Mouse (Mus musculus) C2C12 (cell line): ENCODE data around the gene Hmgb1. TPM values are rescaled to one million over a fixed set of nuclear protein-coding genes. Genes with fewer than 3 reads are reported as not detected.

ENCODE experiments used
- H3K27me3 ChIP-seq: one replicate; pipeline ENCODE4 v1.6.1; 2011; ENCODE audit not compliant: control insufficient read depth, insufficient read depth, insufficient read length
- H3K36me3 ChIP-seq: one replicate; pipeline ENCODE4 v1.6.1; 2011; ENCODE audit not compliant: control insufficient read depth, insufficient read depth
- H3K4me3 ChIP-seq: one replicate; pipeline ENCODE4 v1.5.1; 2011; ENCODE audit warnings: mild to moderate bottlenecking, control low read depth; ENCODE audit not compliant: poor library complexity, insufficient read depth, severe bottlenecking
- H3K79me2 ChIP-seq: one replicate; pipeline ENCODE4 v1.6.1; 2011; ENCODE audit not compliant: control insufficient read depth, insufficient read depth
- H3K79me3 ChIP-seq: one replicate; pipeline ENCODE4 v1.6.1; 2011; ENCODE audit warnings: low read depth, control low read depth
- H3ac ChIP-seq: one replicate; pipeline ENCODE3; 2011; ENCODE audit warnings: low read depth; ENCODE audit not compliant: control insufficient read depth, insufficient read length
- CEBPB ChIP-seq: IDR thresholded peaks from one replicate; pipeline ENCODE4 v1.6.1; 2011; ENCODE audit warnings: low read depth, mild to moderate bottlenecking, control low read depth, moderate library complexity
- CTCF ChIP-seq: IDR thresholded peaks from one replicate; pipeline ENCODE4 v1.5.1; 2011; ENCODE audit not compliant: control insufficient read depth, insufficient read depth, insufficient read length
- FOSL1 ChIP-seq: IDR thresholded peaks from one replicate; pipeline ENCODE4 v1.8.0; 2011; ENCODE audit warnings: mild to moderate bottlenecking, low read length; ENCODE audit not compliant: poor library complexity, insufficient read depth, severe bottlenecking
- MAX ChIP-seq: IDR thresholded peaks from one replicate; pipeline ENCODE4 v1.6.1; 2011; ENCODE audit warnings: mild to moderate bottlenecking, control low read depth
- MYOD1 ChIP-seq: IDR thresholded peaks from one replicate; pipeline ENCODE4 v1.6.1; 2011; ENCODE audit warnings: low read depth; ENCODE audit not compliant: control insufficient read depth, insufficient read length
- MYOG ChIP-seq: IDR thresholded peaks from one replicate; pipeline ENCODE4 v1.6.1; 2011; ENCODE audit not compliant: control insufficient read depth, insufficient read length; ENCODE audit errors: extremely low read depth
- USF1 ChIP-seq: IDR thresholded peaks from one replicate; pipeline ENCODE4 v1.6.1; 2011; ENCODE audit warnings: low read depth, mild to moderate bottlenecking, control low read depth, moderate library complexity
- polyA plus RNA-seq: library from polyadenylated mRNA; unstranded; fragments of >200 nt; fragmentation: generic; extraction: Trizol; gene quantifications from one replicate; pipeline ENCODE4 v1.2.1, GENCODE M21; 2012; ENCODE audit warnings: missing spikeins

Gene Hmgb1
- polyA plus RNA-seq, 1 experiment = 185 TPM

DNA sequence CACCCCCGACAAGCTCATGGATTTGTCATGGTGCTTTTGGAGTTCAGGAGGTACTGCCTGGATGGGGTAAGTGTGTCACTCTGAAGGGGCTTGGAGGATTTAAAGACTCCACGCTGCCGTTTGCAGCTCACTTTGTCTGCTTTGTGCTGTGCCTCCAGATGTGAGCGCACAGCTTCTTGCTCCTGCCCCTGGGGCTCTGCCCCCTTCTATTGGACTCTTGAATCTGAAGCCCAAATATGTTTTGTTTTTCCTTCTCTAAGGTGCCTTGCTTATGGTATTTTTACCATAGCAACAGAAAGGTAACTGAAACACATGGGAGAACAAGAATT, 187.6 kb downstream of the Hmgb1 start:
- peaks cover 9% of the 10 kb centered on the region for H3K79me3 ChIP-seq
- H3K36me3 ChIP-seq = peaks cover 20% of the 10 kb centered on the region
- no peak for TF ChIP-seq CTCF
- no peak for TF ChIP-seq MYOG
- TF ChIP-seq FOSL1 = no peak
- TF ChIP-seq MAX = no peak
- TF ChIP-seq MYOD1 = no peak
- TF ChIP-seq CEBPB = no peak
- no peak for TF ChIP-seq USF1
- H3K79me2 ChIP-seq = peaks cover 26% of the 10 kb centered on the region
- H3K4me3 ChIP-seq = no peak overlapping the region
- H3ac ChIP-seq = no peak overlapping the region
- H3K27me3 ChIP-seq = no peaks in the 10 kb centered on the region

Other genes starting within 250 kb of the Hmgb1 start
- gene Gm42791, start 189.3 kb downstream of the Hmgb1 start, polyA plus RNA-seq = not detected
- 17.8 TPM for gene Uspl1, start 139 bp downstream of the Hmgb1 start, polyA plus RNA-seq
- gene Alox5ap, start 80.3 kb upstream of the Hmgb1 start, polyA plus RNA-seq = 8.2 TPM
- 0.09 TPM for gene Medag, start 227.3 kb upstream of the Hmgb1 start, polyA plus RNA-seq